Mouse (Mus musculus) midbrain, postnatal 0 days (tissue): ENCODE results near the gene Mtmr6. TPM values are rescaled to one million over a fixed set of nuclear protein-coding genes. Genes with fewer than 3 reads are reported as not detected.

Source experiments
- ATAC-seq: fragments of 200-750 bp; cut with Nextera tagmentation; 2 replicates; pipeline ENCODE4 v1.8.0; 2017; ENCODE audit warnings: moderate number of reproducible peaks, mild to moderate bottlenecking, moderate TSS enrichment, moderate library complexity; ENCODE audit not compliant: low FRiP score
- DNase-seq: peaks from one replicate; pipeline ENCODE4 v3.0.0-alpha.2; 2015; ENCODE audit warnings: low spot score
- H3K27ac ChIP-seq: fragments of 300-500 bp; sonication (generic); 2 replicates; pipeline ENCODE4 v1.5.1; 2014; ENCODE audit warnings: low read depth, mild to moderate bottlenecking, low read length, mixed read lengths
- H3K27me3 ChIP-seq: fragments of 300-500 bp; sonication (generic); 2 replicates; pipeline ENCODE4 v1.6.1; 2014; ENCODE audit warnings: low read length, control low read depth, mixed read lengths; ENCODE audit not compliant: insufficient read depth
- H3K36me3 ChIP-seq: fragments of 300-500 bp; sonication (generic); 2 replicates; pipeline ENCODE4 v1.6.1; 2014; ENCODE audit warnings: low read length, control low read depth, mixed read lengths; ENCODE audit not compliant: insufficient read depth
- H3K4me1 ChIP-seq: fragments of 300-500 bp; sonication (generic); 2 replicates; pipeline ENCODE4 v1.6.1; 2014; ENCODE audit warnings: mild to moderate bottlenecking, control low read depth, antibody characterized with exemption, low read length, mixed read lengths; ENCODE audit not compliant: insufficient read depth
- H3K4me2 ChIP-seq: fragments of 300-500 bp; sonication (generic); 2 replicates; pipeline ENCODE4 v1.6.1; 2014; ENCODE audit warnings: low read depth, mild to moderate bottlenecking, low read length, mixed read lengths; ENCODE audit not compliant: poor library complexity, severe bottlenecking
- H3K4me3 ChIP-seq: fragments of 300-500 bp; sonication (generic); 2 replicates; pipeline ENCODE4 v1.5.1; 2014; ENCODE audit warnings: low read depth, mild to moderate bottlenecking, low read length, moderate library complexity
- H3K9ac ChIP-seq: fragments of 300-500 bp; sonication (generic); replicated peaks from 2 replicates; pipeline ENCODE4 v1.6.1; 2014; ENCODE audit warnings: mild to moderate bottlenecking, low read length, moderate library complexity, mixed read lengths; ENCODE audit not compliant: poor library complexity, severe bottlenecking
- H3K9me3 ChIP-seq: fragments of 300-500 bp; sonication (generic); 2 replicates; pipeline ENCODE4 v1.6.1; 2016; ENCODE audit warnings: low read length, control low read depth
- CTCF ChIP-seq: IDR thresholded peaks from 2 replicates; pipeline ENCODE4 v1.5.1; 2016; ENCODE audit warnings: antibody characterized with exemption, mild to moderate bottlenecking
- WGBS: fragments of 180-500 bp; shearing (Covaris S2); extraction: QIAGEN DNeasy Blood & Tissue Kit; methylation state at CpG from one replicate; pipeline ENCODE4 v1.1.7; 2014; 5-methylcytosine and 5-hydroxymethylcytosine counted together
- polyA plus RNA-seq: library from polyadenylated mRNA; unstranded; fragments of >200 nt; fragmentation: Nextera tagmentation; extraction: Ambion mirVana; gene quantifications from 2 replicates; pipeline ENCODE4 v1.2.1, GENCODE M21; 2015
- total RNA-seq: library from RNA; depleted of rRNA; stranded (reverse); fragments of >200 nt; gene quantifications from 2 replicates; pipeline ENCODE4 v1.2.3, GENCODE M21; 2014; rRNA removed

Gene Mtmr6
- total RNA-seq (36.1 and 38.6 TPM in 2 replicates), polyA plus RNA-seq (57.7 and 58.6 TPM in 2 replicates)

GRCm38 (mm10) chr14:60264990-60265876 is at the start of gene Mtmr6:
Mtmr6 (plus strand) TSS chr14:60265228.
- ATAC-seq, result peak; percentile 100
- WGBS, result under 1% methylated on average over 51 of the region's 51 CpGs
- DNase-seq, result peak; percentile 99

GRCm38 (mm10) chr14:60216125-60216524 is 48.9 kb upstream of the Mtmr6 start:
- H3K4me1 ChIP-seq, result no peaks in the 10 kb centered on the region
- no peak overlapping the region for H3K4me2 ChIP-seq
- H3K4me3 ChIP-seq, result no peak overlapping the region
- H3K9ac ChIP-seq, result no peak overlapping the region
- peaks cover 6% of the 10 kb centered on the region; the same call in 1 of the 2 replicates for H3K36me3 ChIP-seq
- no peak for TF ChIP-seq CTCF
- ATAC-seq, result no peak
- no peak overlapping the region for H3K27ac ChIP-seq
- H3K9me3 ChIP-seq, result no peaks in the 10 kb centered on the region
- DNase-seq, result no peak
- 100% methylated on average over 1 of the region's 1 CpGs for WGBS
- H3K27me3 ChIP-seq, result no peaks in the 10 kb centered on the region

More at GRCm38 (mm10) chr14:60264990-60265876, at the start of gene Mtmr6:
- peak within 1 kb of the TSS; percentile 67 for H3K27ac ChIP-seq
- H3K36me3 ChIP-seq, result no peaks in the 10 kb centered on the region
- TF ChIP-seq CTCF, result peak; percentile 99
- H3K4me2 ChIP-seq, result peak within 1 kb of the TSS; percentile 69
- H3K4me1 ChIP-seq, result no peaks in the 10 kb centered on the region
- peak within 1 kb of the TSS; percentile 62 for H3K4me3 ChIP-seq
- H3K9me3 ChIP-seq, result no peaks in the 10 kb centered on the region
- H3K27me3 ChIP-seq, result no peaks in the 10 kb centered on the region
- peak within 1 kb of the TSS; percentile 69 for H3K9ac ChIP-seq

- Histone ChIP-seq H3K4me3 (no peak overlapping the region), H3K4me2 (no peak overlapping the region), H3K9ac (no peak overlapping the region), H3K4me1 (no peaks in the 10 kb centered on the region), H3K27ac (no peak overlapping the region), H3K36me3 (peaks cover 9% of the 10 kb centered on the region; the same call in 1 of the 2 replicates), H3K27me3 (no peaks in the 10 kb centered on the region), H3K9me3 (no peaks in the 10 kb centered on the region)
- 97% methylated on average over 4 of the region's 4 CpGs for WGBS
- no peak for TF ChIP-seq CTCF
- no peak for DNase-seq
- no peak for ATAC-seq
These were observed 47.4 kb upstream of the Mtmr6 start for GRCm38 (mm10) chr14:60217616-60218015.

DNA sequence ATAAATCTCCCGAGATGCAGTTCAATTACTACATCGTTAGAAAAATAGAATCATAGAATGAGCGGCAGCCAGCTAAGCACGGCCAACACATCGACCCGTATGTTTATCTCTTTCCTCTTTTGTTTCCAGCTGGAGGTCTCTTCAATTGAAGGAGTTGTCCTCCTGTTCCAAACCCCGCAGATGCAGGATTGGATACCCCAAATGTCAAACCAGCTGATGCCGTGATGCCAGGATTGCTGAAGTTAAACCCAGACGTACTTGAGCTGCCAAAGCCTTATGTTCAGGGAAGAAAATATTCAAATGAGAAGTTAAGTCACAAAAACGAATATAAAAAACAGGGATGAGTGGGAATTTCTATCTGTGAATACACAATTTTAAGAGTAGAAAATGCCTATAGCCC is 45.1 kb upstream of the Mtmr6 start:
- no peak overlapping the region for H3K9ac ChIP-seq
- H3K27me3 ChIP-seq, result no peaks in the 10 kb centered on the region
- H3K9me3 ChIP-seq, result no peaks in the 10 kb centered on the region
- H3K36me3 ChIP-seq, result peaks cover 9% of the 10 kb centered on the region; the same call in 1 of the 2 replicates
- DNase-seq (no peak), ATAC-seq (no peak)
- no peaks in the 10 kb centered on the region for H3K4me1 ChIP-seq
- 90% methylated on average over 10 of the region's 10 CpGs for WGBS
- no peak for TF ChIP-seq CTCF
- no peak overlapping the region for H3K4me2 ChIP-seq
- no peak overlapping the region for H3K27ac ChIP-seq
- no peak overlapping the region for H3K4me3 ChIP-seq

GRCm38 (mm10) chr14:60238551-60238950 is 26.5 kb upstream of the Mtmr6 start:
- H3K36me3 ChIP-seq, result peaks cover 23% of the 10 kb centered on the region; the same call in 1 of the 2 replicates
- 86% methylated on average over 3 of the region's 3 CpGs for WGBS
- no peaks in the 10 kb centered on the region for H3K27me3 ChIP-seq

GRCm38 (mm10) chr14:60250366-60250765 is 14.7 kb upstream of the Mtmr6 start:
- no peak for TF ChIP-seq CTCF
- Histone ChIP-seq H3K9me3 (no peaks in the 10 kb centered on the region), H3K4me2 (peak overlapping the region; percentile 68), H3K4me1 (peaks cover 3% of the 10 kb centered on the region; the same call in 1 of the 2 replicates), H3K27ac (peak overlapping the region; percentile 97; the same call in 1 of the 2 replicates), H3K36me3 (peaks cover under 1% of the 10 kb centered on the region; the same call in 1 of the 2 replicates), H3K4me3 (peak overlapping the region; percentile 74), H3K27me3 (no peaks in the 10 kb centered on the region), H3K9ac (peak overlapping the region; percentile 100)
- WGBS, result 17% methylated on average over 8 of the region's 8 CpGs
- DNase-seq (no peak), ATAC-seq (no peak)

More at GRCm38 (mm10) chr14:60238551-60238950, 26.5 kb upstream of the Mtmr6 start:
- Histone ChIP-seq H3K9ac (no peak overlapping the region), H3K4me3 (no peak overlapping the region), H3K4me1 (no peaks in the 10 kb centered on the region), H3K9me3 (no peaks in the 10 kb centered on the region), H3K4me2 (no peak overlapping the region), H3K27ac (no peak overlapping the region)
- ATAC-seq (no peak), DNase-seq (no peak)
- no peak for TF ChIP-seq CTCF
